Mouse (Mus musculus): Measurements from ENCODE around the gene Sart3. TPM values are rescaled to one million over a fixed set of nuclear protein-coding genes. Genes with fewer than 3 reads are reported as not detected.
"Not testable (repeated sequence)": the region's sequence is repeated elsewhere in the genome, so short reads cannot be mapped to it uniquely, and the experiment has no call there.

Gene Sart3
- total and polyA plus RNA-seq, 2 experiments from 2014 or later, result 28.5 to 54.0 TPM

DNA sequence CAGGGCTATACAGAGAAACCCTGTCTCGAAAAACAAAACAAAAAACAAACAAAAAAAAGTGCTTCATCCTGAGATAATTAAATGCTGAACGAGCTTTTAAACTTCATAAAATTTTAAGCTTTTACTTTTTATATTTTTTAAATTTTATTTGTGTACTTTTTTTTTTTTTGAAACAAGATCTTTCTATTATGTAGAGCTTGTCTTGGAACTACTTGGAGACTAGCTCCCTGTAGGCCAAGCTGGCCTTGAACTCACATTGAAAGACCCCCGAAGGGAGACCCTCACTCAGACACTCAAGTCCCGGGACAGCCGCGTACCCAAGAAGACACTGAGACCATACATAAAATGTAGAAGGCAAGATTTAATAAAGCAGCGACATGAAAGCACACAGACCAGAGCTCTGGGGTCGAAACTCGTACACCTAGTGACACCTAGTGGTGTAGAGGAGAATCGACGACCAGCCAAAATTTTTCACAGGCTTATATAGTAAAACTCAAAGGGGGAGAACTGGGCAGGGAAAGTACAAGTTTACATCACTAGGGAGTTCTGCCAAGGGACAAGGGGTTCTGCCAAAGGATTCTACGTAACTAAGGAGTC is 39.6 kb upstream of the Sart3 start:
- H3K9me3 ChIP-seq (ENCODE audit: low read length); ATAC-seq; H3K4me3 ChIP-seq (ENCODE audit: low read depth, low read length); H3K4me1 ChIP-seq (ENCODE audit: insufficient read depth); H3K27me3 ChIP-seq (ENCODE audit: insufficient read depth, low read length); H3K4me2 ChIP-seq (ENCODE audit: low read depth); H3K9ac ChIP-seq; DNase-seq; H3K36me3 ChIP-seq (ENCODE audit: insufficient read depth); H3K27ac ChIP-seq (ENCODE audit: low read depth, low read length): not testable (repeated sequence)
- peak; percentile 42 for TF ChIP-seq CTCF (IDR thresholded peaks at IDR 0.05; ENCODE audit: low read depth)
- WGBS, result 28% methylated on average over 11 of the region's 12 CpGs

DNA sequence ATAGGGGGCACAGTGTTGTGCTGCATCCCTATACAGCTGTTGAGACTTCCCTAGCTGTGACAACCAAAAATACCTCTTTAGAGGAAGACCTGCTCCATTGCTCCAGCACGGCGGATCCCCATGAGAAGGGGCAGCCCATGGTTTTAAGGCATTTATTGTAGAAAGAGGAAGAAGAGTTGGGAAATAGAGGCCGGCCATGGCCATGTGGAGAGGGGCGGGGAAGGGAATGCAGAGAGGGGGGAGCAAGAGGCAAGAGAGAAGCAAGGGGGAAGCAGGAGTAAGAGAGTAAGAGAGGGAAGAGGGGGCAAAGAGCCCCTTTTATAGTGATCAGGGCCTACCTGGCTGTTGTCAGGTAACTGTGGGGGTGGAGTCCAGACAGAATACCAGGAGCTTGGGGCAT is 37.8 kb upstream of the Sart3 start:
- TF ChIP-seq CTCF (IDR thresholded peaks at IDR 0.05; ENCODE audit: low read depth), result no peak
- H3K4me1 ChIP-seq (ENCODE audit: insufficient read depth), result no peaks in the 10 kb centered on the region
- WGBS, result 95% methylated on average over 4 of the region's 4 CpGs
- no peak overlapping the region for H3K4me2 ChIP-seq (ENCODE audit: low read depth)
- ATAC-seq, result no peak
- H3K9ac ChIP-seq, result no peak overlapping the region
- DNase-seq, result no peak
- no peaks in the 10 kb centered on the region for H3K9me3 ChIP-seq (ENCODE audit: low read length)
- no peaks in the 10 kb centered on the region for H3K36me3 ChIP-seq (ENCODE audit: insufficient read depth)
- H3K27me3 ChIP-seq (ENCODE audit: insufficient read depth, low read length), result no peaks in the 10 kb centered on the region
- H3K4me3 ChIP-seq (ENCODE audit: low read depth, low read length), result no peak overlapping the region
- no peak overlapping the region for H3K27ac ChIP-seq (ENCODE audit: low read depth, low read length)

GRCm38 (mm10) chr5:113808177-113808576 is 35.9 kb upstream of the Sart3 start:
- H3K4me2 ChIP-seq (ENCODE audit: low read depth), result no peak overlapping the region
- no peaks in the 10 kb centered on the region for H3K27me3 ChIP-seq (ENCODE audit: insufficient read depth, low read length)
- TF ChIP-seq CTCF (IDR thresholded peaks at IDR 0.05; ENCODE audit: low read depth), result no peak
- H3K4me3 ChIP-seq (ENCODE audit: low read depth, low read length), result no peak overlapping the region
- H3K4me1 ChIP-seq (ENCODE audit: insufficient read depth), result no peaks in the 10 kb centered on the region
- H3K27ac ChIP-seq (ENCODE audit: low read depth, low read length), result no peak overlapping the region
- ATAC-seq (no peak), DNase-seq (no peak)
- no peaks in the 10 kb centered on the region for H3K36me3 ChIP-seq (ENCODE audit: insufficient read depth)
- 86% methylated on average over 2 of the region's 2 CpGs for WGBS
- no peaks in the 10 kb centered on the region for H3K9me3 ChIP-seq (ENCODE audit: low read length)
- no peak overlapping the region for H3K9ac ChIP-seq

- no peak overlapping the region for H3K9ac ChIP-seq
- H3K27me3 ChIP-seq (ENCODE audit: insufficient read depth, low read length), result no peaks in the 10 kb centered on the region
- no peak overlapping the region for H3K4me3 ChIP-seq (ENCODE audit: low read depth, low read length)
- DNase-seq, result no peak
- H3K9me3 ChIP-seq (ENCODE audit: low read length), result no peaks in the 10 kb centered on the region
- TF ChIP-seq CTCF (IDR thresholded peaks at IDR 0.05; ENCODE audit: low read depth), result no peak
- no peaks in the 10 kb centered on the region for H3K4me1 ChIP-seq (ENCODE audit: insufficient read depth)
- ATAC-seq, result no peak
- 67% methylated on average over 9 of the region's 9 CpGs for WGBS
- no peaks in the 10 kb centered on the region for H3K36me3 ChIP-seq (ENCODE audit: insufficient read depth)
- no peak overlapping the region for H3K4me2 ChIP-seq (ENCODE audit: low read depth)
- H3K27ac ChIP-seq (ENCODE audit: low read depth, low read length), result no peak overlapping the region
These were observed 35.4 kb upstream of the Sart3 start for GRCm38 (mm10) chr5:113807712-113808111.

DNA sequence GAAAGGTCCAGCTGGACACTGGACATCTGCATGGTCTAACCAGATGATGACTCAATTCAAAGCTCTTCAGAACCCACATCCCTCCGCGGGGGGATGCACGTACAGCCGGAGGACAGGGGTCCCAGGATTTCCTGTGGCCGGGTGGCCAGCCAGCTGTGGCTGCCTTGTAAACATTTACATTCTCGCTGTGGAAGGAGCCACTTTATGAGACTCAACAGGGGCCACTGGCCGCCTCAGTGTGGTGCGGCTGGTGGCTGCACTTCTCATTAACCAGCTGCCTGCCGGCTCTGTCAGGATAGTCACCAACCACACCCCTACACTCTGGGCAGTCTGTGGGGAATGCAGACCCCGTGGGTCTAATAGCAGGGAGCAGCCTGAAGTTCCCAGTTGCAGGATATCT is 34.1 kb upstream of the Sart3 start:
- H3K4me3 ChIP-seq (ENCODE audit: low read depth, low read length), result no peak overlapping the region
- WGBS, result 52% methylated on average over 10 of the region's 10 CpGs
- TF ChIP-seq CTCF (IDR thresholded peaks at IDR 0.05; ENCODE audit: low read depth), result no peak

GRCm38 (mm10) chr5:113805301-113805700 is 33.0 kb upstream of the Sart3 start:
- H3K4me3 ChIP-seq (ENCODE audit: low read depth, low read length), result no peak overlapping the region
- no peaks in the 10 kb centered on the region for H3K9me3 ChIP-seq (ENCODE audit: low read length)
- DNase-seq (no peak), ATAC-seq (no peak)
- no peak overlapping the region for H3K27ac ChIP-seq (ENCODE audit: low read depth, low read length)
- WGBS, result 90% methylated on average over 9 of the region's 9 CpGs
- no peak overlapping the region for H3K4me2 ChIP-seq (ENCODE audit: low read depth)
- TF ChIP-seq CTCF (IDR thresholded peaks at IDR 0.05; ENCODE audit: low read depth), result no peak
- H3K27me3 ChIP-seq (ENCODE audit: insufficient read depth, low read length), result no peaks in the 10 kb centered on the region
- H3K36me3 ChIP-seq (ENCODE audit: insufficient read depth), result no peaks in the 10 kb centered on the region
- H3K4me1 ChIP-seq (ENCODE audit: insufficient read depth), result no peaks in the 10 kb centered on the region
- no peak overlapping the region for H3K9ac ChIP-seq

More for the DNA sequence above, 34.1 kb upstream of the Sart3 start:
- H3K9me3 ChIP-seq (ENCODE audit: low read length), result no peaks in the 10 kb centered on the region
- H3K27me3 ChIP-seq (ENCODE audit: insufficient read depth, low read length), result no peaks in the 10 kb centered on the region
- DNase-seq (no peak), ATAC-seq (no peak)
- H3K9ac ChIP-seq, result no peak overlapping the region
- no peak overlapping the region for H3K4me2 ChIP-seq (ENCODE audit: low read depth)
- no peaks in the 10 kb centered on the region for H3K4me1 ChIP-seq (ENCODE audit: insufficient read depth)
- no peaks in the 10 kb centered on the region for H3K36me3 ChIP-seq (ENCODE audit: insufficient read depth)
- no peak overlapping the region for H3K27ac ChIP-seq (ENCODE audit: low read depth, low read length)

GRCm38 (mm10) chr5:113804395-113804966 is 32.2 kb upstream of the Sart3 start:
- no peaks in the 10 kb centered on the region for H3K9me3 ChIP-seq (ENCODE audit: low read length)
- H3K9ac ChIP-seq, result no peak overlapping the region
- no peak for TF ChIP-seq CTCF (IDR thresholded peaks at IDR 0.05; ENCODE audit: low read depth)
- ATAC-seq, result no peak
- no peaks in the 10 kb centered on the region for H3K4me1 ChIP-seq (ENCODE audit: insufficient read depth)
- DNase-seq, result no peak
- H3K36me3 ChIP-seq (ENCODE audit: insufficient read depth), result no peaks in the 10 kb centered on the region
- H3K4me3 ChIP-seq (ENCODE audit: low read depth, low read length), result no peak overlapping the region
- H3K4me2 ChIP-seq (ENCODE audit: low read depth), result no peak overlapping the region
- H3K27me3 ChIP-seq (ENCODE audit: insufficient read depth, low read length), result no peaks in the 10 kb centered on the region
- H3K27ac ChIP-seq (ENCODE audit: low read depth, low read length), result no peak overlapping the region
- WGBS, result 71% methylated on average over 7 of the region's 7 CpGs

All from forebrain, postnatal 0 days (tissue).